Mouse (Mus musculus): ENCODE measurements around the gene Trip6. TPM values are rescaled to one million over a fixed set of nuclear protein-coding genes. Genes with fewer than 3 reads are reported as not detected.
A peak's percentile ranks its signal among the peaks of the same experiment; 100 is the strongest.

The Trip6 gene
- total RNA-seq, 2 experiments from 2014 or later = 10.8 to 13.3 TPM

GRCm38 (mm10) chr5:137305822-137306221 lies 8.4 kb downstream of the Trip6 start:
- intact Hi-C loops (cut with DNase I) = no loop called here
- DNase-seq (ENCODE audit: low spot score) = no peak

- intact Hi-C loops (cut with DNase I) = no loop called here
- no peak for DNase-seq (ENCODE audit: low spot score)
Measured at GRCm38 (mm10) chr5:137304816-137305215, 9.4 kb downstream of the Trip6 start.

DNA sequence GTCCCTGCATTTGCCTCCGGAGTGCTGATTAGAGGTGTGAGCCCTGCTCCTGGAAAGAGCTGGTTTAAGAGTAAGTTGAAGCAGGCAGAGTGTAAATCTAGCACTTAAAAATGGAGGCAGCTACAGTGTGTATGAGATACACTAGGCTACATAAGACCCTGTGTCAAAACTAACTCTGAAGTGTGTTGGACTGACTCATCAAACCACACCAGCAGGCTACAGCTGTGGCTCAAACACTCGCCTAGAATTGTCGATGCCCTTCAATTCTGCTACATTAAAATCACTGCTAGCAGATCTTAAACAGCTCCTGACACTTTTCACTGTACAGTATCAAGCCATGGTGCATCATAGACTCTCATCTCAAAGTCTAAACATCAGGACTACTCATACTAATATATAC lies 10.0 kb downstream of the Trip6 start:
- no peak for DNase-seq (ENCODE audit: low spot score)
- intact Hi-C loops (cut with DNase I) = no loop called here

GRCm38 (mm10) chr5:137303609-137304008 lies 10.6 kb downstream of the Trip6 start:
- intact Hi-C loops (cut with DNase I) = no loop called here
- no peak for DNase-seq (ENCODE audit: low spot score)

GRCm38 (mm10) chr5:137301253-137301652 lies 13.0 kb downstream of the Trip6 start:
- no peak for DNase-seq (ENCODE audit: low spot score)
- intact Hi-C loops (cut with DNase I) = no loop called here

GRCm38 (mm10) chr5:137299240-137299639 lies 15.0 kb downstream of the Trip6 start:
- intact Hi-C loops (cut with DNase I) = no loop called here
- no peak for DNase-seq (ENCODE audit: low spot score)

- intact Hi-C loops (cut with DNase I) = no loop called here
- DNase-seq (ENCODE audit: low spot score) = no peak
Measured at GRCm38 (mm10) chr5:137297126-137297525, 17.1 kb downstream of the Trip6 start.

- DNase-seq (ENCODE audit: low spot score) = no peak
- intact Hi-C loops (cut with DNase I) = no loop called here
Measured at GRCm38 (mm10) chr5:137295712-137296111, 18.5 kb downstream of the Trip6 start.

- DNase-seq (ENCODE audit: low spot score) = no peak
- intact Hi-C loops (cut with DNase I) = no loop called here
Measured at GRCm38 (mm10) chr5:137295296-137295695, 18.9 kb downstream of the Trip6 start.

DNA sequence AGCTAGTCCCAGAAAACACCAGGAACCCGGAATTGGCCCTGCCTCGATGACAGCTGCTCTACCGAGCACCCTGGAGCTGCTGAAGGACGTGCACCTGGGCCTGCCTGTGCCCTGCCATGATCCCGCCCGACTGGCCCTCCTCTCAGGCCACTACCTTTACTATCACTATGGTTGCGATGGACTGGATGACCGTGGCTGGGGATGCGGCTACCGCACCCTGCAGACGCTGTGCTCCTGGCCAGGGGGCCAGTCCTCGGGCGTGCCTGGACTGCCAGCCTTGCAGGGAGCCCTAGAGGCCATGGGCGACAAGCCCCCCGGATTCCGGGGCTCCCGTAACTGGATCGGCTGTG lies 19.5 kb downstream of the Trip6 start:
- intact Hi-C loops (cut with DNase I) = loop anchor here (5.0 kb wide), 1 partner anchor 208 kb away; the partner anchor contains the start of gene Pop7
- no peak for DNase-seq (ENCODE audit: low spot score)

- intact Hi-C loops (cut with DNase I) = loop anchor here (5.0 kb wide), 1 partner anchor 208 kb away; the partner anchor contains the start of gene Pop7
- DNase-seq (ENCODE audit: low spot score) = peak; percentile 88
Measured at GRCm38 (mm10) chr5:137293839-137294743, 20.1 kb downstream of the Trip6 start, which contains the start of gene Ufsp1. TSS of gene Ufsp1 (plus strand) at chr5:137294629.

DNA sequence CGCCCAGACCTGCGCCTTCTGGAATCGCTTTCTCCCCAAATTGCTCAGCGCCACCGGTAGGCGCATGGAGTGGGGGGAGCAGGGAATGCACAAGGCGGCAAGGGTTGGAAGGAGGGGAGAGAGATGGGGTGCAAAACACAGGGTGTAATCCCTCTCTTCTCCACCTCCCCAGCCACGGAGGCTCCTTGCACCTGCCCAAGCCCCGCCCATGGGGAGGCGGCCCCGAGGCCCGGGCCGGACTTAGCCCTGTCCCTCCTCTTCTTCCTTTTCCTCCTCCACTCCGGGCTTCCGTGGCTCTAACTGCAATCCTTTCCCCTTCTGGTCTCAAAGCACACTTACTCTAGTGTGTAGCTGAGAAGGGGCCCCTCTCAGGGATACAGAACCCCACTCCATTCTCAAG lies 20.9 kb downstream of the Trip6 start:
- intact Hi-C loops (cut with DNase I) = loop anchor here (5.0 kb wide), 1 partner anchor 209 kb away; the partner anchor contains the start of gene Pop7
- peak; percentile 61 for DNase-seq (ENCODE audit: low spot score)

- DNase-seq (ENCODE audit: low spot score) = no peak
- intact Hi-C loops (cut with DNase I) = loop anchor here (2.0 to 5.0 kb wide), 2 partner anchors 89 to 211 kb away; partner anchors contain the start of gene Pop7
Measured at GRCm38 (mm10) chr5:137291381-137291926, 22.8 kb downstream of the Trip6 start.

DNA sequence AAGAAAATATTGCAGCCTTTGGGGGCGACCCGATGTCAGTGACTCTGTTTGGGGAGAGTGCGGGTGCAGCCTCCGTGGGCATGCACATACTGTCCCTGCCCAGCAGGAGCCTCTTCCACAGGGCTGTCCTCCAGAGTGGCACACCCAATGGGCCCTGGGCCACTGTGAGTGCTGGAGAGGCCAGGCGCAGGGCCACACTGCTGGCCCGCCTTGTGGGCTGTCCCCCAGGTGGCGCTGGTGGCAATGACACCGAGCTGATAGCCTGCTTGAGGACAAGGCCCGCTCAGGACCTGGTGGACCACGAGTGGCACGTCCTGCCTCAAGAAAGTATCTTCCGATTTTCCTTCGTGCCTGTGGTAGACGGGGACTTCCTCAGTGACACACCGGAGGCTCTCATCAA lies 23.5 kb downstream of the Trip6 start:
- intact Hi-C loops (cut with DNase I) = loop anchor here (2.0 to 5.0 kb wide), 2 partner anchors 90 to 212 kb away; partner anchors contain the start of gene Pop7
- no peak for DNase-seq (ENCODE audit: low spot score)

- intact Hi-C loops (cut with DNase I) = loop anchor here (2.0 to 5.0 kb wide), 2 partner anchors 91 to 213 kb away; partner anchors contain the start of gene Pop7
- DNase-seq (ENCODE audit: low spot score) = no peak
Measured at GRCm38 (mm10) chr5:137289591-137290365, 24.4 kb downstream of the Trip6 start.

DNA sequence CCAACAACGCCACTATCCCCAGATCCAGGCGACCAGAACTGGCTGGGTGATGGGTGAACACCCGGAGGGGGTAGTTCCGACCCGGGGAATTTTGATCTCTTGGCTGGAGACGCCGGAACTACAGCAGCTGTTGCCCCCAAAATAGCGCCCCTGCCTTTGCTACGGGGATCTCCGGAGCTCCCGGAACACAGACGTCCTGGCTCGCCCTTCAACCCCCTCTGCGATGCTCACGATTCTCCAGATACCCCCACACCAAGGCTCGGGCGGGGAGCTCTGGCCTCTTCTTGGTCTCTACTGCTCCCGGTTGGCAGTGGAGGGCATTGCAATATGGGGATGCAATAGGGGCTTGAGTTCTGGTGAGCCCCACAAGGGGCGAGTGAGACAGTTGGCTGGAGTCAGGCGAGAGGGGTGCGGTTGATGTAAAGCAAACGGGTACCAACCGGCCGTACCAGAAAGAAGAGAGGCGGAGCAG lies 25.2 kb downstream of the Trip6 start:
- intact Hi-C loops (cut with DNase I) = no loop called here

DNA sequence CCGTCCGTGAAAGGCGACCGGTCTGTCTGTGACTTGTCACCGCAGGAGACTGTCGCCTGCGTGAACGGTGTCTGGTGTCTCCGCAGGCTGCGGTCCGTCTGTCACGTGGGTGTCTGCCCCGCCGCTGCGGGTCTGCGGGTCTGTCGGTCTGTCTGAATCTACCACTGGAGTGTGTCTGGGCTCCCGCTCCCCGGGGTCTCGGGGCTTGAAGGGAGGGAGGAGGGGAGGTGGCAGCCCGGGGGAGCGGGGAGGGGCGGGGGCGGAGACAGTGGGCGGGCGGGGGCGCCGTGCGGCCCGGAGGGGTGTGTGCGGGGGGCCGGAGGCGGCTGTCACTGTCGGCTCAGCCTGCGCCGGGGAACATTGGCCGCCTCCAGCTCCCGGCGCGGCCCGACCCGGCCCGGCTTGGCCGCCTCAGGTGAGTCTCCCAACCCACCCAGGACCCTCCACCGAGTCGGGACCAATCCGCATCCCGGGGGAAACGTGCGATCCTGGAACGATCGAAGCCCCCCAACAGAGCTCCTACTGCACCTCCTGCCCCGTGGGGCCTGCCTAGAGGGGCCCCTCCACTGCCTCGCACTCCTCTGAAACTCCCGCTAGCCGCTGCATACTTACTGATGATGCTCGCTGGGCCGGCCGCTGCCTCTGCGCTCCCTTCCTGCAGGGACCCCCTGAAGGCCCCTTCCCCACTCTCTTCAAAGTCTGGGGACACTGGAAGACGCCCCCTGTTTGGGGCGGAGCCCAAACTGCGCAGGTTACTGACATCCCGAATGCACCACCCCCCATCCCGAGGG lies 26.1 kb downstream of the Trip6 start:
- intact Hi-C loops (cut with DNase I) = loop anchor here (1.0 kb wide), 1 partner anchor 129 kb away; no protein-coding TSS in a partner anchor
- DNase-seq (ENCODE audit: low spot score) = no peak

More for the DNA sequence above, 25.2 kb downstream of the Trip6 start:
- DNase-seq (ENCODE audit: low spot score) = no peak

GRCm38 (mm10) chr5:137287032-137287952 lies 26.9 kb downstream of the Trip6 start, which contains the start of gene Ache:
TSS of gene Ache (plus strand) at chr5:137287519.
- DNase-seq (ENCODE audit: low spot score) = no peak

More at GRCm38 (mm10) chr5:137287032-137287952, 26.9 kb downstream of the Trip6 start, which contains the start of gene Ache:
- intact Hi-C loops (cut with DNase I) = loop anchor here (1.0 kb wide), 1 partner anchor 128 kb away; no protein-coding TSS in a partner anchor
